Mouse (Mus musculus): ENCODE results near the gene Lrrc28.

DNA sequence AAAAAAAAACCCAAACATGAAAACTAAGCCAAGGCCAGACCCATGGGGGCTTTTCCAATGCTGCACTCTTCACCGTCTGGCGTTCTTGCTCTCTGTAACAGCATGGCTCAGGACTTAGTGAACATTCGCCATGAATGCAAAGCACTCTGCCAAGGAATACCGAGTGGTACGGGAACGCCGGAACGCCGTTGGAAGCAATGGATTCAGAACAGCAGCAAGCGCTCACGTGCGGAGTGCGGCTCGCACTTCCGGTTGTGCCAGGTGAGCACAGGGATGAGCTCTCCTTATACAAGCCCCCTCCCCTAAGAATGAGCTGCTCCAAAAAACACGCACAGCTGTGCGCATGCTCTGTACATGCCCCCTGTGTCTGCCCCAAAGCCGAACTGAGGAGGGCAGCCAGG lies 116.2 kb downstream of the Lrrc28 start:
- TF ChIP-seq CTCF (conservative IDR thresholded peaks at IDR 0.05; ENCODE audit: insufficient read depth, insufficient read length, low read depth, low read length) = no peak
- no peak for TF ChIP-seq POLR2A (IDR thresholded peaks at IDR 0.05; ENCODE audit: low read depth, low read length)
